Mouse (Mus musculus): ENCODE results near the gene Chmp2a. TPM values are rescaled to one million over a fixed set of nuclear protein-coding genes. Genes with fewer than 3 reads are reported as not detected.

Chmp2a gene
- total and polyA plus RNA-seq, 3 experiments = 100 to 180 TPM; not detected in 1

DNA sequence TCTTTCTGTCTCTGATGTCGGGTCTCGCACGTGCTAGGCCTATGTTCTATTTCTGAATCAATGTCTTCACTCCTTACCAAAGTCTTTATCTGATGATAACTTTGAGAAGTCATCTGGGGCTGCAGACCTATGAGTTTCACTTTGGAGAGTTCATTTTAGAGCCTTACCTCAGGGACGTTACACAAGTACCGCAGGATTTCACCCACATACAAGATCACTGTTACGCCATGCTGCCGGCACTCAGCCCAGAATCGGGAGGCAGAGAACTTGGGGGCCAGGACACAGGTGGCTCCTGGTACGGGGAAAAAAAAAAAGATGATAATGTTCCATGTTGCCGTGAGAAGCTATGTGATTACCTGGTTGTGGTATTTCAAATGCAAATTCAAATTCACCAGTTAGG is 41.5 kb downstream of the Chmp2a start:
- H3K27me3 ChIP-seq (ENCODE audit: control insufficient read depth in 1 of 2, insufficient read depth in 2 of 2, low read length in 2 of 2) = no peaks in the 10 kb centered on the region
- no peak overlapping the region for H3K4me3 ChIP-seq (ENCODE audit: control insufficient read depth in 1 of 2, insufficient read depth in 1 of 2, low read depth in 2 of 2, low read length in 2 of 2)
- no peaks in the 10 kb centered on the region for H3K4me1 ChIP-seq (ENCODE audit: control insufficient read depth in 1 of 2, insufficient read depth in 2 of 2, low read length in 2 of 2)
- no peak for TF ChIP-seq MYB (IDR thresholded peaks at IDR 0.05; ENCODE audit: low read depth, low read length)
- no peak for TF ChIP-seq CTCF (IDR thresholded peaks at IDR 0.05 in 2 of 3, conservative IDR thresholded peaks at IDR 0.05 in 1 of 3; ENCODE audit: control insufficient read depth in 1 of 3, insufficient read depth in 1 of 3, low read depth in 2 of 3, low read length in 3 of 3, poor library complexity in 1 of 3, severe bottlenecking in 1 of 3)
- no peak for TF ChIP-seq TBP (IDR thresholded peaks at IDR 0.05; ENCODE audit: low read depth, low read length)
- no peak for TF ChIP-seq ZKSCAN1 (IDR thresholded peaks at IDR 0.05; ENCODE audit: low read depth, low read length)
- TF ChIP-seq ELF1 (IDR thresholded peaks at IDR 0.05; ENCODE audit: low read depth, low read length) = no peak
- TF ChIP-seq ZC3H11A (IDR thresholded peaks at IDR 0.05; ENCODE audit: low read depth, low read length) = no peak
- TF ChIP-seq POLR2A (IDR thresholded peaks at IDR 0.05; ENCODE audit: control insufficient read depth in 1 of 2, insufficient read depth in 1 of 2, low read depth in 1 of 2, low read length in 2 of 2, poor library complexity in 1 of 2) = no peak
- no peak for TF ChIP-seq GABPA (IDR thresholded peaks at IDR 0.05; ENCODE audit: low read depth, low read length)
- no peak for TF ChIP-seq POLR2AphosphoS5 (IDR thresholded peaks at IDR 0.05; ENCODE audit: borderline replicate concordance, low read depth, low read length)
- no peak for TF ChIP-seq JUND (IDR thresholded peaks at IDR 0.05; ENCODE audit: low read depth, low read length)
- no peak for TF ChIP-seq ETS1 (IDR thresholded peaks at IDR 0.05; ENCODE audit: low read depth, low read length)
- TF ChIP-seq MEF2A (IDR thresholded peaks at IDR 0.05; ENCODE audit: extremely low read depth, insufficient replicate concordance, low read depth, low read length, poor library complexity, severe bottlenecking) = no peak
- no peak for TF ChIP-seq RAD21 (IDR thresholded peaks at IDR 0.05; ENCODE audit: low read depth, low read length)
- no peak for TF ChIP-seq SIN3A (IDR thresholded peaks at IDR 0.05; ENCODE audit: low read length)
- DNase-seq (ENCODE audit: low read depth, low spot score) = no peak
- no peak overlapping the region for H3K27ac ChIP-seq (ENCODE audit: control insufficient read depth, low read depth, low read length)
- no peaks in the 10 kb centered on the region for H3K36me3 ChIP-seq (ENCODE audit: control insufficient read depth in 1 of 2, insufficient read depth in 2 of 2, low read length in 2 of 2)
- H3K9me3 ChIP-seq (replicated peaks; ENCODE audit: insufficient read depth, low read length) = no peaks in the 10 kb centered on the region
- no peak overlapping the region for H3K9ac ChIP-seq (ENCODE audit: control insufficient read depth, low read depth, low read length, poor library complexity, severe bottlenecking)
- H3K79me2 ChIP-seq (ENCODE audit: control insufficient read depth, insufficient read depth, low read length, poor library complexity) = no peaks in the 10 kb centered on the region

DNA sequence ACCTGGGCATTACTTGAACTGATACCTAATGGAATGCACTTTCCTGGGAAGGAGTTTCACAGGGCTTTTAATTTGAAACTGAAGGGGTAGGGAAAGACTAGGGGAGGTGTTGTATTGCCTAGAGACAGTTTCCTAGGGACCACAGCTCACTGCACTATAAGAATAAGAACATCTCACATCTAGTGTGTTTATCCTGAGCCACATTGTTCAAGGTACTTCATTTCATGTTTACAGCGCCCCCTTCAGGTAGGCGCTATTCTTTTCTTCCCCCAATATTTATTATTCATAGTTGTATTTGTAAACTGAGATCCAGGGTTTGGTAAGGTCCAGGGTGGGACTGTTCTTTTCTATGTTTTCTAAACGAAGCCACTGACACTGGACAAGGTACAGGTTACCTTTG is 42.4 kb downstream of the Chmp2a start:
- Histone ChIP-seq H3K4me1 (ENCODE audit: control insufficient read depth in 1 of 2, insufficient read depth in 2 of 2, low read length in 2 of 2) (peaks cover 2 to 6% of the 10 kb centered on the region in 2 experiments; a peak in 3 of 4 replicates), H3K9me3 (replicated peaks; ENCODE audit: insufficient read depth, low read length) (no peaks in the 10 kb centered on the region)
- DNase-seq (ENCODE audit: low read depth, low spot score) = peak; percentile 69
- TF ChIP-seq CTCF (IDR thresholded peaks at IDR 0.05 in 2 of 3, conservative IDR thresholded peaks at IDR 0.05 in 1 of 3; ENCODE audit: control insufficient read depth in 1 of 3, insufficient read depth in 1 of 3, low read depth in 2 of 3, low read length in 3 of 3, poor library complexity in 1 of 3, severe bottlenecking in 1 of 3) (peak in 2 of 3 experiments; percentile 72 to 76; a peak in 4 of 6 replicates), E2F4 (IDR thresholded peaks at IDR 0.05; ENCODE audit: borderline replicate concordance, low read depth, low read length) (no peak), TBP (IDR thresholded peaks at IDR 0.05; ENCODE audit: low read depth, low read length) (no peak), ELF1 (IDR thresholded peaks at IDR 0.05; ENCODE audit: low read depth, low read length) (no peak), POLR2AphosphoS5 (IDR thresholded peaks at IDR 0.05; ENCODE audit: borderline replicate concordance, low read depth, low read length) (no peak), MYC (IDR thresholded peaks at IDR 0.05; ENCODE audit: low read depth, low read length) (no peak), HCFC1 (IDR thresholded peaks at IDR 0.05; ENCODE audit: low read depth, low read length) (no peak), MAZ (IDR thresholded peaks at IDR 0.05; ENCODE audit: low read depth, low read length) (no peak), ZNF384 (IDR thresholded peaks at IDR 0.05; ENCODE audit: low read depth, low read length) (no peak), GABPA (IDR thresholded peaks at IDR 0.05; ENCODE audit: low read depth, low read length) (no peak), SMC3 (IDR thresholded peaks at IDR 0.05; ENCODE audit: low read depth, low read length) (peak; percentile 56), POLR2AphosphoS2 (IDR thresholded peaks at IDR 0.05; ENCODE audit: low read length) (no peak), ZMIZ1 (IDR thresholded peaks at IDR 0.05; ENCODE audit: low read depth, low read length) (no peak), MAX (IDR thresholded peaks at IDR 0.05; ENCODE audit: low read length) (no peak), MYB (IDR thresholded peaks at IDR 0.05; ENCODE audit: low read depth, low read length) (no peak), KAT2A (conservative IDR thresholded peaks at IDR 0.05; ENCODE audit: low read depth, low read length) (no peak), RAD21 (IDR thresholded peaks at IDR 0.05; ENCODE audit: low read depth, low read length) (peak; percentile 69), EP300 (IDR thresholded peaks at IDR 0.05; ENCODE audit: low read depth in 1 of 2, low read length in 2 of 2) (no peak), TCF12 (IDR thresholded peaks at IDR 0.05; ENCODE audit: low read depth, low read length) (no peak), ZC3H11A (IDR thresholded peaks at IDR 0.05; ENCODE audit: low read depth, low read length) (peak; percentile 51), MAFK (IDR thresholded peaks at IDR 0.05; ENCODE audit: borderline replicate concordance, low read depth, low read length) (no peak), USF2 (IDR thresholded peaks at IDR 0.05; ENCODE audit: borderline replicate concordance in 1 of 2, insufficient read depth in 1 of 2, low read depth in 1 of 2, low read length in 2 of 2) (no peak), MEF2A (IDR thresholded peaks at IDR 0.05; ENCODE audit: extremely low read depth, insufficient replicate concordance, low read depth, low read length, poor library complexity, severe bottlenecking) (no peak), CHD2 (IDR thresholded peaks at IDR 0.05; ENCODE audit: low read length) (no peak), JUND (IDR thresholded peaks at IDR 0.05; ENCODE audit: low read depth, low read length) (no peak), GATA1 (IDR thresholded peaks at IDR 0.05; ENCODE audit: low read depth, low read length) (no peak)

More for the DNA sequence above, 42.4 kb downstream of the Chmp2a start:
- no peak overlapping the region for H3K9ac ChIP-seq (ENCODE audit: control insufficient read depth, low read depth, low read length, poor library complexity, severe bottlenecking)
- H3K27ac ChIP-seq (ENCODE audit: control insufficient read depth, low read depth, low read length) = no peak overlapping the region
- no peaks in the 10 kb centered on the region for H3K79me2 ChIP-seq (ENCODE audit: control insufficient read depth, insufficient read depth, low read length, poor library complexity)
- H3K27me3 ChIP-seq (ENCODE audit: control insufficient read depth in 1 of 2, insufficient read depth in 2 of 2, low read length in 2 of 2) = no peaks in the 10 kb centered on the region
- H3K4me3 ChIP-seq (ENCODE audit: control insufficient read depth in 1 of 2, insufficient read depth in 1 of 2, low read depth in 2 of 2, low read length in 2 of 2) = no peak overlapping the region
- H3K36me3 ChIP-seq (ENCODE audit: control insufficient read depth in 1 of 2, insufficient read depth in 2 of 2, low read length in 2 of 2) = peaks cover 0 to 2% of the 10 kb centered on the region in 2 experiments; a peak in 2 of 4 replicates

All from MEL (cell line).